Mouse (Mus musculus) embryonic fibroblast, embryonic 13.5 days (primary cell): ENCODE results near the gene Tekt1.

ENCODE experiments used
- CTCF ChIP-seq: IDR thresholded peaks from 2 replicates; pipeline ENCODE4 v1.5.1; 2011; ENCODE audit warnings: mild to moderate bottlenecking, control low read depth, low read length, moderate library complexity, borderline replicate concordance; ENCODE audit not compliant: insufficient read depth
- POLR2A ChIP-seq: IDR thresholded peaks from 2 replicates; pipeline ENCODE4 v1.6.1; 2011; ENCODE audit warnings: low read depth, mild to moderate bottlenecking, control low read depth, low read length, moderate library complexity

DNA sequence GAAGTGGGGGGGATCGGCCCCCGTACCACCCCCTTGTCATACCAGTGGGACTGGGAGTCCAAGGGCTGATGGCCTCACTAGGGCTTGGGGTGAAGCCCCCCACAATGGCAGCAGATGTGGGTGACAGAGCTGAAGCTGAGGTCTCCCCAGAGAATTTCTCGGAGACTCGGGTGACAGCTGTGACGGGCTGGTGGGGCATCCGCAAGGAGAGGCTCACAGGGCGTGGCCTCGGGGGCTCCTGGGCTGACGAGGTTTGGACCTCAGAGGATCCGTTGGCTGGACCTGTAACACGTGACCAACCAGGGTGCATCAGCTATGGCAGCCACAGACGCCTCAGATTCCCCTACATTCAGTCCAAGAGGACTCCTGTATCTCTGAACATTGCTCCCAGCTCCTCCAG is 40.7 kb upstream of the Tekt1 start:
- TF ChIP-seq CTCF (no peak), POLR2A (no peak)
